Mouse (Mus musculus) embryonic stem cell, embryonic (primary cell): ENCODE results near the gene Ufsp2.

Experiments
- CTCF ChIA-PET, 4 experiments: fragments of 300-600 bp in 2 of 4; fragments of 350-600 bp in 2 of 4; sonication (Branson Sonifier 250); formaldehyde crosslinking; loops; one replicate each; lab custom pipeline; 2022; ENCODE audit warnings: inconsistent platforms in 2 of 4; lab: Charles Lee
- POLR2A ChIA-PET, 4 experiments: fragments of 300-600 bp in 2 of 4; fragments of 350-600 bp in 2 of 4; sonication (Branson Sonifier 250); formaldehyde crosslinking; loops; one replicate each; lab custom pipeline; 2022; ENCODE audit warnings: antibody characterized with exemption in 4 of 4, inconsistent platforms in 1 of 4; lab: Charles Lee

The Ufsp2 gene

GRCm38 (mm10) chr8:45999784-46000705 lies 24.7 kb downstream of the Ufsp2 start:
- CTCF ChIA-PET: interaction anchor here in 3 of 4 experiments (0.6 to 1.4 kb wide), 6 partner anchors 10 to 1636 kb away, joined by 3 to 5 read pairs (median 4); no protein-coding TSS in a partner anchor
- POLR2A ChIA-PET: interaction anchor here in 3 of 4 experiments (0.6 to 2.7 kb wide), 30 partner anchors 8 to 617 kb away, joined by 3 to 27 read pairs (median 4); partner anchors contain the start of genes 1700029J07Rik (in 3 of the 3), Ufsp2 (in 3 of the 3), Slc25a4 (in 2 of the 3) and Acsl1 (in 1 of the 3)

GRCm38 (mm10) chr8:46005596-46005995 lies 30.3 kb downstream of the Ufsp2 start, which contains the start of gene Ankrd37:
Ankrd37 (minus strand) TSS chr8:46005707.
- ChIA-PET CTCF (no interaction called here), POLR2A (no interaction called here)

GRCm38 (mm10) chr8:46007050-46007672 lies 31.8 kb downstream of the Ufsp2 start:
- ChIA-PET POLR2A (no interaction called here), CTCF (interaction anchor here in 1 of 4 experiments (0.7 kb wide), 1 partner anchor 1116 kb away, joined by 3 read pairs; no protein-coding TSS in a partner anchor)

GRCm38 (mm10) chr8:46010306-46010705 lies 35.0 kb downstream of the Ufsp2 start:
- ChIA-PET CTCF (interaction anchor here in 2 of 4 experiments (0.6 to 1.4 kb wide), 3 partner anchors 10 to 661 kb away, joined by 4 to 8 read pairs (median 5); partner anchors contain the start of gene Lrp2bp (in 1 of the 2)), POLR2A (interaction anchor here in 2 of 4 experiments (0.6 to 2.4 kb wide), 10 partner anchors 9 to 1072 kb away, joined by 3 to 17 read pairs (median 4); partner anchors contain the start of genes Slc25a4 (in 2 of the 2), 1700029J07Rik (in 1 of the 2), Lrp2bp (in 1 of the 2) and Ufsp2 (in 1 of the 2))

GRCm38 (mm10) chr8:46010746-46011680 lies 35.7 kb downstream of the Ufsp2 start:
- CTCF ChIA-PET: interaction anchor here in 2 of 4 experiments (0.6 to 1.4 kb wide), 3 partner anchors 12 to 502 kb away, joined by 3 to 5 read pairs (median 3); partner anchors contain the start of gene Lrp2bp (in 1 of the 2)
- POLR2A ChIA-PET: interaction anchor here in 2 of 4 experiments (0.8 to 2.4 kb wide), 8 partner anchors 9 to 200 kb away, joined by 3 to 17 read pairs (median 6); partner anchors contain the start of genes Slc25a4 (in 2 of the 2), 1700029J07Rik (in 1 of the 2), Lrp2bp (in 1 of the 2) and Ufsp2 (in 1 of the 2)

GRCm38 (mm10) chr8:46022203-46022602 lies 46.9 kb downstream of the Ufsp2 start:
- CTCF ChIA-PET: interaction anchor here in 1 of 4 experiments (0.6 kb wide), 1 partner anchor 1466 kb away, joined by 4 read pairs; no protein-coding TSS in a partner anchor
- POLR2A ChIA-PET: interaction anchor here in 2 of 4 experiments (0.5 to 1.2 kb wide), 2 partner anchors 11 to 891 kb away, joined by 3 to 6 read pairs; no protein-coding TSS in a partner anchor

GRCm38 (mm10) chr8:46022758-46023157 lies 47.4 kb downstream of the Ufsp2 start:
- CTCF ChIA-PET: interaction anchor here in 1 of 4 experiments (0.6 kb wide), 1 partner anchor 1465 kb away, joined by 4 read pairs; no protein-coding TSS in a partner anchor
- POLR2A ChIA-PET: interaction anchor here in 1 of 4 experiments (1.2 to 2.0 kb wide), 2 partner anchors 12 to 23 kb away, joined by 6 read pairs; partner anchors contain the start of gene Lrp2bp

GRCm38 (mm10) chr8:46024392-46024791 lies 49.1 kb downstream of the Ufsp2 start:
- ChIA-PET CTCF (no interaction called here), POLR2A (interaction anchor here in 2 of 4 experiments (1.2 to 2.0 kb wide), 2 partner anchors 11 to 25 kb away, joined by 3 to 6 read pairs; partner anchors contain the start of gene Lrp2bp (in 1 of the 2))

- CTCF ChIA-PET: no interaction called here
- POLR2A ChIA-PET: interaction anchor here in 1 of 4 experiments (0.9 kb wide), 1 partner anchor 8 kb away, joined by 3 read pairs; no protein-coding TSS in a partner anchor
These were observed 60.9 kb downstream of the Ufsp2 start for GRCm38 (mm10) chr8:46036217-46036616.

GRCm38 (mm10) chr8:46039666-46040065 lies 64.3 kb downstream of the Ufsp2 start:
- CTCF ChIA-PET: no interaction called here
- POLR2A ChIA-PET: no interaction called here

GRCm38 (mm10) chr8:46040260-46040659 lies 64.9 kb downstream of the Ufsp2 start:
- CTCF ChIA-PET: no interaction called here
- POLR2A ChIA-PET: no interaction called here
